Comparison of ENCODE assay signal across 20 mouse cellular contexts in genomic region chr15:99445567-99445966, GRCm38 (mm10). TPM values are rescaled to one million over a fixed set of nuclear protein-coding genes. Genes with fewer than 3 reads are reported as not detected.
DNase-seq lines count a peak whose midpoint lies in the region; ATAC-seq and TF ChIP-seq lines count a peak whose summit lies in the region.
"Had no signal": no experiment of that assay in that cellular context is flagged by ENCODE, and none has a peak within 500 bp of the region (broad histone marks: within the 10 kb centered on the region; RNA-seq: fewer than 3 reads in every experiment).

No protein-coding gene starts in this region.

- intact Hi-C loops in gastrocnemius, postnatal 14 days (cut with DNase I; ENCODE audit: low total_unique reads): no loop called here

- peaks cover 18% of the 10 kb centered on the region for H3K4me1 ChIP-seq in midbrain, embryonic 15.5 days
- 0 out of 2 replicates have a peak, but pooled peaks cover 3% of the 10 kb centered on the region for H3K4me1 ChIP-seq in midbrain, postnatal 0 days (ENCODE audit: insufficient read depth, low read length)
- H3K4me1 ChIP-seq in midbrain, embryonic 16.5 days (ENCODE audit: control insufficient read depth, insufficient read depth, low read length): peaks cover 9% of the 10 kb centered on the region

- no peak for ATAC-seq in midbrain, embryonic 15.5 days (replicated peaks)
- no peak for ATAC-seq in midbrain, postnatal 0 days (ENCODE audit: low FRiP score)
- no peak for ATAC-seq in midbrain, embryonic 16.5 days
- ATAC-seq: forebrain, postnatal 0 days; inflammation-experienced regulatory T-cells, adult 6 months; liver, postnatal 0 days had no signal

- peak overlapping the region; percentile 7; the same call in 1 of the 2 replicates for H3K4me2 ChIP-seq in midbrain, embryonic 15.5 days
- H3K4me2 ChIP-seq in midbrain, postnatal 0 days (ENCODE audit: low read depth, low read length, poor library complexity, severe bottlenecking): no peak overlapping the region
- H3K4me2 ChIP-seq in midbrain, embryonic 16.5 days (ENCODE audit: low read length): 0 out of 2 replicates have a peak overlapping the region, but pooled peaks have one; percentile 7
- H3K4me2 ChIP-seq: limb, embryonic 12.5 days; liver, embryonic 11.5 days; midbrain, embryonic 12.5 days had no signal

- peak; percentile 0 for DNase-seq in gastrocnemius, postnatal 14 days
- no peak for DNase-seq in gastrocnemius, postnatal 25 days
- DNase-seq in midbrain, postnatal 0 days (ENCODE audit: low spot score): no peak
- DNase-seq in cerebellum, postnatal 10 days: no peak
- no peak for DNase-seq in thymus, postnatal 10 days (ENCODE audit: low spot score in 2 of 2)
- DNase-seq: adrenal gland, postnatal 25 days; cerebellum, adult 9-11 months; forebrain, postnatal 0 days; kidney, postnatal 25 days; liver, postnatal 0 days; lung, postnatal 10 days; retina, postnatal 1 day; thymus, postnatal 36 days had no signal

- H3K36me3 ChIP-seq in midbrain, embryonic 15.5 days (replicated peaks): no peaks in the 10 kb centered on the region
- H3K36me3 ChIP-seq in midbrain, postnatal 0 days (ENCODE audit: insufficient read depth, low read length): no peaks in the 10 kb centered on the region
- H3K36me3 ChIP-seq in midbrain, embryonic 16.5 days (ENCODE audit: control insufficient read depth, insufficient read depth, low read length): no peaks in the 10 kb centered on the region

- peak overlapping the region; percentile 38; the same call in 1 of the 2 replicates for H3K27ac ChIP-seq in midbrain, embryonic 15.5 days
- H3K27ac ChIP-seq in midbrain, postnatal 0 days (ENCODE audit: low read depth, low read length): no peak overlapping the region
- peak overlapping the region; percentile 10; the same call in 1 of the 2 replicates for H3K27ac ChIP-seq in midbrain, embryonic 16.5 days (ENCODE audit: low read length)
- H3K27ac ChIP-seq: layer of hippocampus, adult 2 months; limb, embryonic 12.5 days; midbrain, embryonic 12.5 days had no signal

- H3K9me3 ChIP-seq in midbrain, embryonic 15.5 days: no peaks in the 10 kb centered on the region
- H3K9me3 ChIP-seq in midbrain, postnatal 0 days (ENCODE audit: low read length): no peaks in the 10 kb centered on the region
- H3K9me3 ChIP-seq in midbrain, embryonic 16.5 days (replicated peaks; ENCODE audit: control insufficient read depth, low read length, poor library complexity, severe bottlenecking): no peaks in the 10 kb centered on the region
- H3K9me3 ChIP-seq: limb, embryonic 12.5 days; midbrain, embryonic 12.5 days had no signal

- H3K27me3 ChIP-seq in midbrain, embryonic 15.5 days (replicated peaks): no peaks in the 10 kb centered on the region
- no peaks in the 10 kb centered on the region for H3K27me3 ChIP-seq in midbrain, postnatal 0 days (ENCODE audit: insufficient read depth, low read length)
- H3K27me3 ChIP-seq in midbrain, embryonic 16.5 days (ENCODE audit: control insufficient read depth, insufficient read depth, low read depth, low read length): no peaks in the 10 kb centered on the region
- H3K27me3 ChIP-seq: limb, embryonic 12.5 days; midbrain, embryonic 12.5 days had no signal

- 40% methylated on average over 6 of the region's 6 CpGs for WGBS in midbrain, embryonic 15.5 days
- 39% methylated on average over 6 of the region's 6 CpGs for WGBS in midbrain, postnatal 0 days
- 35% methylated on average over 6 of the region's 6 CpGs for WGBS in midbrain, embryonic 16.5 days

- TF ChIP-seq CTCF in midbrain, postnatal 0 days (IDR thresholded peaks at IDR 0.05): no peak

- H3K9ac ChIP-seq in midbrain, embryonic 15.5 days: no peak overlapping the region
- H3K9ac ChIP-seq in midbrain, postnatal 0 days (replicated peaks; ENCODE audit: low read length, poor library complexity, severe bottlenecking): no peak overlapping the region
- H3K9ac ChIP-seq in midbrain, embryonic 16.5 days (ENCODE audit: low read depth, low read length): no peak overlapping the region
- H3K9ac ChIP-seq: forebrain, postnatal 0 days; limb, embryonic 12.5 days; liver, postnatal 0 days; midbrain, embryonic 12.5 days had no signal

- no peak overlapping the region for H3K4me3 ChIP-seq in midbrain, embryonic 15.5 days
- H3K4me3 ChIP-seq in midbrain, postnatal 0 days (ENCODE audit: low read depth, low read length): no peak overlapping the region
- no peak overlapping the region for H3K4me3 ChIP-seq in midbrain, embryonic 16.5 days (ENCODE audit: low read depth, low read length)
- H3K4me3 ChIP-seq: layer of hippocampus, adult 2 months; limb, embryonic 12.5 days; midbrain, embryonic 12.5 days had no signal

RNA-seq across cellular contexts. Expression of gene Nckap5l, which starts 12.0 kb away (rescaled TPM):
- 1 to 10 TPM; 8.5 to 10.0 TPM for total RNA-seq in gastrocnemius, postnatal 14 days (2021)
- 1 to 10 TPM; 3.1 to 4.8 TPM for total RNA-seq in gastrocnemius, postnatal 25 days (2021)
- 13.4 and 15.6 TPM in 2 replicates for polyA plus RNA-seq in midbrain, embryonic 15.5 days (2015; fragmentation: Nextera tagmentation; extraction: Ambion mirVana)
- 20.2 and 24.1 TPM in 2 replicates for total RNA-seq in midbrain, postnatal 0 days (2014; rRNA removed)
- polyA plus RNA-seq in midbrain, postnatal 0 days (2015; fragmentation: Nextera tagmentation; extraction: Ambion mirVana): 11.4 and 12.2 TPM in 2 replicates
- 16.2 and 17.1 TPM in 2 replicates for polyA plus RNA-seq in midbrain, embryonic 16.5 days (2015; fragmentation: Nextera tagmentation; extraction: Ambion mirVana)

RNA-seq across cellular contexts. Expression of gene Bcdin3d, which starts 29.0 kb away (rescaled TPM):
- total RNA-seq in gastrocnemius, postnatal 14 days (2021): 1 to 10 TPM; 3.9 to 5.0 TPM
- total RNA-seq in gastrocnemius, postnatal 25 days (2021): 1 to 10 TPM; 3.0 to 4.1 TPM
- 21.5 and 23.0 TPM in 2 replicates for polyA plus RNA-seq in midbrain, embryonic 15.5 days (2015; fragmentation: Nextera tagmentation; extraction: Ambion mirVana)
- 11.7 and 12.4 TPM in 2 replicates for total RNA-seq in midbrain, postnatal 0 days (2014; rRNA removed)
- 12.6 and 14.6 TPM in 2 replicates for polyA plus RNA-seq in midbrain, postnatal 0 days (2015; fragmentation: Nextera tagmentation; extraction: Ambion mirVana)
- polyA plus RNA-seq in midbrain, embryonic 16.5 days (2015; fragmentation: Nextera tagmentation; extraction: Ambion mirVana): 19.0 and 21.6 TPM in 2 replicates

RNA-seq across cellular contexts. Expression of gene Tmbim6, which starts 52.9 kb away (rescaled TPM):
- 100 to 1,000 TPM; 167 to 170 TPM for total RNA-seq in gastrocnemius, postnatal 14 days (2021)
- total RNA-seq in gastrocnemius, postnatal 25 days (2021): 100 to 1,000 TPM; 153 to 164 TPM
- 276 and 282 TPM in 2 replicates for polyA plus RNA-seq in midbrain, embryonic 15.5 days (2015; fragmentation: Nextera tagmentation; extraction: Ambion mirVana)
- 270 and 327 TPM in 2 replicates for total RNA-seq in midbrain, postnatal 0 days (2014; rRNA removed)
- polyA plus RNA-seq in midbrain, postnatal 0 days (2015; fragmentation: Nextera tagmentation; extraction: Ambion mirVana): 327 and 348 TPM in 2 replicates
- 279 and 310 TPM in 2 replicates for polyA plus RNA-seq in midbrain, embryonic 16.5 days (2015; fragmentation: Nextera tagmentation; extraction: Ambion mirVana)
